Mouse (Mus musculus): ENCODE measurements around the gene Trp53inp2. TPM values are rescaled to one million over a fixed set of nuclear protein-coding genes. Genes with fewer than 3 reads are reported as not detected.
A peak's percentile ranks its signal among the peaks of the same experiment; 100 is the strongest.

Gene Trp53inp2
- polyA plus RNA-seq, 1 experiment from 2014 or later: 21.2 TPM

DNA sequence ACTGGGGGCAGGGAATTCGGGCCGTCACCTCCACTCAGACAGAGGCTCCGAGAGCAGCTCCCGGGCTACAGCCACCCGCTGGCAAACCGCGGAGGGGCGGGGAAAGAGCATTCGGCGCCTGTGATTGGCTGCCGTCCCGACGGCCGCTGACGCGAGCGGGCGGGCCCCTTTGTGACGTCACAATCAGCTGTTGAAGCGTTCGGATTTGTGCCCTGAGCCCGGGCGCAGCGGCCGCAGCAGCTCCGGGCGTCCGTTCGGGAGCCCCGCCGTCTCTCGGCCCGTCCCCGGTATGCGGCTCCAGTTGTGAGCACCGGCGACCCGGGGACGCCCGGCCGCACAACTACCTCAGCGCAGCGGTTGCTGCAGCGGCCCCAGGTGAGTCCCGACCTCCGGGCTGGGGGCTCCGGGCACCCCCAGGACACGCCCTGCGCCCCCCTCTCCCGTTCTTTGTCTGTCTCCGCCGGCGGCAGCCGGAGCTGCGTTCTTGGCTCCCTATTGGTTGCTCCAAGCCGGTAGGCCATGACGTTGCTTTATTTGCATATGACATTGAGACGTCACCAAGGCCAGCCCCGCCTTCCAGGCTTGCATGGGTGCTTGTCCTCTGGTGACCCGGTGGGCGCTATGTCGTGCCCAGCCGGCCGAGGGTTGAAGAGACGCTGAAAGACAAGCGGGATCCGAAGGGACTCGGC, 928 bp downstream of the Trp53inp2 start:
- Histone ChIP-seq H3K27me3 (replicated peaks; ENCODE audit: control insufficient read depth, insufficient read depth, low read length) (no peaks in the 10 kb centered on the region), H3K36me3 (ENCODE audit: control insufficient read depth, insufficient read depth, low read length) (no peaks in the 10 kb centered on the region), H3K27ac (ENCODE audit: low read length) (peak overlapping the region; percentile 99), H3K9me3 (ENCODE audit: control insufficient read depth, low read length) (no peaks in the 10 kb centered on the region), H3K4me3 (ENCODE audit: low read length) (peak overlapping the region; percentile 89), H3K4me2 (ENCODE audit: low read depth, low read length) (peak overlapping the region; percentile 95), H3K4me1 (ENCODE audit: control insufficient read depth, insufficient read depth, low read length) (peaks cover 15% of the 10 kb centered on the region; the same call in 1 of the 2 replicates), H3K9ac (ENCODE audit: low read depth, low read length) (peak overlapping the region; percentile 93)
- ATAC-seq: peak; percentile 94
- under 1% methylated on average over 68 of the region's 68 CpGs for WGBS

DNA sequence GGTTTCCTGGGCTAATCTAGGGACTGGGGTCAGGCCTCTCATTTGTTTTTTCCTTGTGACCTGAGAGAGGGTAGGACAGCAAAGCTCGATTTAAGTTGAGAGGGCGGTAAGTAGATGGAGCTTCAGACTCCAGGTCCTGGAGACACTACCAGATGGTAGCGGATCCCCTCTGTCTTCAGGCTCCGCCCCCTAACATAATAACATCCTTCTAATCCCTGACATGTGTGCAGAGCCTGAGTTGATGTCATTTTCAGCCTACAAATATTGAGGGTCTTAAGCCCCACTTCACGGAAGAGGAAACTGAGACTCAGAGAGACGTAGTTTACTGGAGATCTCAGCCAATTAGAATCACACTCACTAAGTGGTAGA, 1.5 kb downstream of the Trp53inp2 start:
- Histone ChIP-seq H3K9me3 (ENCODE audit: control insufficient read depth, low read length) (no peaks in the 10 kb centered on the region), H3K4me2 (ENCODE audit: low read depth, low read length) (peak overlapping the region; percentile 95), H3K27ac (ENCODE audit: low read length) (peak overlapping the region; percentile 99), H3K9ac (ENCODE audit: low read depth, low read length) (peak overlapping the region; percentile 93), H3K4me3 (ENCODE audit: low read length) (peak overlapping the region; percentile 89), H3K4me1 (ENCODE audit: control insufficient read depth, insufficient read depth, low read length) (peaks cover 15% of the 10 kb centered on the region; the same call in 1 of the 2 replicates), H3K27me3 (replicated peaks; ENCODE audit: control insufficient read depth, insufficient read depth, low read length) (no peaks in the 10 kb centered on the region), H3K36me3 (ENCODE audit: control insufficient read depth, insufficient read depth, low read length) (no peaks in the 10 kb centered on the region)
- WGBS: 23% methylated on average over 6 of the region's 6 CpGs
- peak; percentile 9; the same call in 1 of the 2 replicates for ATAC-seq

DNA sequence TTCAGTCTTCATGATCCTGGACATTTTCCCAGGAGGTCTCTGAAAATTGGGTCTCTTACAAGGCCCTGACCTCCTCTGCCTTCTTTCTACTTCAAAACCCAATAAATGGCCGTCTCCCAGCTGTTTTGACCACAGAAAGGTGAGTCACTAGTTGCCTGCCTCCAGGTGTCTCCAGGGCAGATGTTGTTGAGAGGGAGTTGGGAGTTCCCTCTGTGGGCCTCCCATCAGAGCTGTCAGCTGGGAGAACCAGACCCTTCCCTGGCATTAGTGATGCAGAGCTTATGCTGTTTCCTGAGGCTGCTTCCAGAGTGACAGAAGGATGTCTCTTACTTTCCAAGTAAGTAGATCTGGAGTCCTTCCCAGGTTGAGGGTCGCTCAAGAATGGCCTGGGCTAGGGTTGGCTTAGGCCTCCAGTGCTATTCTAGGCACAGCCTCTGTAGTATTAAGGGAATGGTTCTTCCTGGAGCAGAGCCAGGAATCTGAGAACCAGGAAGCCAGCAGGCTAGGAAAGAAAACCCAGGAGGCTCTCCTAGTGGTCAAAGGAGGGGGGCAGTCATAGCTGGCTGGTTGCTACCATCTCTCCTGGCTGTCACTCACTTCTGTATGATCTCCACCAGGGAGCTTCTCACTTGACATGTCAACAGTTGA, 2.1 kb downstream of the Trp53inp2 start:
- no peak for ATAC-seq
- WGBS: 62% methylated on average over 2 of the region's 2 CpGs
- Histone ChIP-seq H3K4me2 (ENCODE audit: low read depth, low read length) (peak overlapping the region; percentile 95; the same call in 1 of the 2 replicates), H3K27ac (ENCODE audit: low read length) (no peak overlapping the region), H3K9ac (ENCODE audit: low read depth, low read length) (no peak overlapping the region), H3K4me1 (ENCODE audit: control insufficient read depth, insufficient read depth, low read length) (peaks cover 15% of the 10 kb centered on the region; the same call in 1 of the 2 replicates), H3K4me3 (ENCODE audit: low read length) (peak overlapping the region; percentile 89; the same call in 1 of the 2 replicates), H3K27me3 (replicated peaks; ENCODE audit: control insufficient read depth, insufficient read depth, low read length) (no peaks in the 10 kb centered on the region), H3K9me3 (ENCODE audit: control insufficient read depth, low read length) (no peaks in the 10 kb centered on the region), H3K36me3 (ENCODE audit: control insufficient read depth, insufficient read depth, low read length) (no peaks in the 10 kb centered on the region)

DNA sequence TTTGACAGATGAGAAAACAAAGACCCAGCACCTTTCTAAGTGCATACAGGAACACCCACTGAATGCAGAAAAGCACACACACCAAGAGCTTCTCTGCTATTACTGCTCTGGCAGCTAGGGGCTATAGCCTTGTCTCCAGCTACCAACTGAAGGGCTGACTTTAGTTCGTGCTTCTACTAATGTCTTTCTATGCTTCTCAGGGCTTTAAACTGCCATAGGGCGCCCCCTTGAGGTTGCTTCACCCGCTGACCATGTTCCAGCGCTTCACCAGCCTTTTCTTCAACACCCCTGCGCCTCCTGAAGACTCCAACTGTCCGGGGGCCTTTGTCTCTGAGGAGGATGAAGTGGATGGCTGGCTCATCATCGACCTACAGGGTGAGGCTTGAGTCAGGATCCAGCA, 4.2 kb downstream of the Trp53inp2 start:
- H3K36me3 ChIP-seq (ENCODE audit: control insufficient read depth, insufficient read depth, low read length): peaks cover 3% of the 10 kb centered on the region; the same call in 1 of the 2 replicates
- H3K27me3 ChIP-seq (replicated peaks; ENCODE audit: control insufficient read depth, insufficient read depth, low read length): no peaks in the 10 kb centered on the region
- no peak overlapping the region for H3K9ac ChIP-seq (ENCODE audit: low read depth, low read length)
- H3K9me3 ChIP-seq (ENCODE audit: control insufficient read depth, low read length): no peaks in the 10 kb centered on the region
- no peak overlapping the region for H3K27ac ChIP-seq (ENCODE audit: low read length)
- ATAC-seq: no peak; the same call in 1 of the 2 replicates
- H3K4me2 ChIP-seq (ENCODE audit: low read depth, low read length): no peak overlapping the region
- no peak overlapping the region for H3K4me3 ChIP-seq (ENCODE audit: low read length)
- H3K4me1 ChIP-seq (ENCODE audit: control insufficient read depth, insufficient read depth, low read length): peaks cover 15% of the 10 kb centered on the region; the same call in 1 of the 2 replicates
- 29% methylated on average over 7 of the region's 7 CpGs for WGBS

DNA sequence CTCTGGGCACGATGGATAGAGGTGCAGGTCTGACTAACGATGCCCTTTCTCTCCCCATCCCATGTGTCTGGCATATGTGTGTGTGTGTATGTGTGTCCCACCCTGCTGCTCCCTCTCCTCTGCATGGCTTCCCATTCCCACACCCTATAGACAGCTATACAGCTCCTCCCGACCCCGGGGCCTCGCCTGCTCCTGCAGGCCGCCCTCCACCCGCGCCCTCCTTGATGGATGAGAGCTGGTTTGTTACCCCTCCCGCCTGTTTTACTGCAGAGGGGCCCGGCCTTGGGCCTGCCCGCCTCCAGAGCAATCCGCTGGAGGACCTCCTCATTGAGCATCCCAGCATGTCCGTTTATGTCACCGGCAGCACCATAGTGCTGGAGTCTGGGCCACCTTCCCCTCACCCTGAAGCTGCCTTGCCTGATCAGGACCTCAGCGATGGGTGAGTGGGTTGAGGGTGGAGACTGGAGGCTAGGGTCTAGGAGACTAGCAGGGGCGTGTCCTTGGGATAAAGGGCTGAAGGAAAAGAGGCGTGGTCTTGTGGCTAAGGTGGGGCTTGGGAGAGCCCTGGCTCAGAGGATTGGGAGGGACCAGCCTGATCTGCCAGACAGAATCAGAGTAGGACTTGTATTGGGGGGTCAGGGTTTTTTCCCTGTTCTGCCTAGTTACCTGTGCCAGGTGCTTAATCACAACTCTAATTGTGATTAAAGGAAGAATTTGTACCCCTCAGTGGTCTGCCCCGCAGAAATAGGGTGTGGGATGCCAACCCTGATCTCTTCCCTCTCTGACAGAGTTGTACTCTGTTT, 5.1 kb downstream of the Trp53inp2 start:
- Histone ChIP-seq H3K36me3 (ENCODE audit: control insufficient read depth, insufficient read depth, low read length) (peaks cover 3% of the 10 kb centered on the region; the same call in 1 of the 2 replicates), H3K9me3 (ENCODE audit: control insufficient read depth, low read length) (no peaks in the 10 kb centered on the region), H3K4me1 (ENCODE audit: control insufficient read depth, insufficient read depth, low read length) (peaks cover 13% of the 10 kb centered on the region; the same call in 1 of the 2 replicates), H3K27me3 (replicated peaks; ENCODE audit: control insufficient read depth, insufficient read depth, low read length) (no peaks in the 10 kb centered on the region), H3K4me2 (ENCODE audit: low read depth, low read length) (no peak overlapping the region), H3K4me3 (ENCODE audit: low read length) (no peak overlapping the region), H3K9ac (ENCODE audit: low read depth, low read length) (no peak overlapping the region), H3K27ac (ENCODE audit: low read length) (no peak overlapping the region)
- ATAC-seq: no peak
- WGBS: 49% methylated on average over 18 of the region's 18 CpGs

- Histone ChIP-seq H3K36me3 (ENCODE audit: control insufficient read depth, insufficient read depth, low read length) (peaks cover 3% of the 10 kb centered on the region; the same call in 1 of the 2 replicates), H3K27ac (ENCODE audit: low read length) (no peak overlapping the region), H3K4me2 (ENCODE audit: low read depth, low read length) (no peak overlapping the region), H3K27me3 (replicated peaks; ENCODE audit: control insufficient read depth, insufficient read depth, low read length) (no peaks in the 10 kb centered on the region), H3K9me3 (ENCODE audit: control insufficient read depth, low read length) (no peaks in the 10 kb centered on the region), H3K4me1 (ENCODE audit: control insufficient read depth, insufficient read depth, low read length) (peaks cover 10% of the 10 kb centered on the region; the same call in 1 of the 2 replicates), H3K9ac (ENCODE audit: low read depth, low read length) (no peak overlapping the region), H3K4me3 (ENCODE audit: low read length) (no peak overlapping the region)
- WGBS: 25% methylated on average over 27 of the region's 27 CpGs
- no peak for ATAC-seq
Observed at GRCm38 (mm10) chr2:155386534-155386899, 5.7 kb downstream of the Trp53inp2 start.

DNA sequence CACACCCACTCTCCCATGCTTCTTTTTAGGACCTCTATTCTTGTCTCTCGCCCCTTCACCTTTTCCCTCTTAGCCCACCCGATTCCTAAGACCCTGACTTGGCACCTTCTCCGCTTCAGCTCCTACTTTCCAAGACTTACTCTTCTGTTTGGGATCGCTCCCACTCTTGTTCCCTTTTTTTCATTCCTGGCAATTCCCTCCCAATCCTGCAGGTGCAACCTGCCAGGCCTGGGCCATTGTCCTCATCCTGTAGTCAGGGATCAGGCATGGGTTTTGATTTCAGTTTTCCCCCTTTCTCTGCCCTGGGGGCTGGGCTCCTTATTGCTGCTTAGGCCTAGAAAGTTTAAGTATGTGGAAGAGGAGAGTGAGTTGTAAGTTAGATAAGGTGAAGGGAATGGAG, 6.2 kb downstream of the Trp53inp2 start:
- H3K4me1 ChIP-seq (ENCODE audit: control insufficient read depth, insufficient read depth, low read length): peaks cover 10% of the 10 kb centered on the region; the same call in 1 of the 2 replicates
- no peak overlapping the region for H3K9ac ChIP-seq (ENCODE audit: low read depth, low read length)
- no peak overlapping the region for H3K4me2 ChIP-seq (ENCODE audit: low read depth, low read length)
- WGBS: 70% methylated on average over 4 of the region's 4 CpGs
- no peak for ATAC-seq
- no peaks in the 10 kb centered on the region for H3K9me3 ChIP-seq (ENCODE audit: control insufficient read depth, low read length)
- no peak overlapping the region for H3K4me3 ChIP-seq (ENCODE audit: low read length)
- H3K27ac ChIP-seq (ENCODE audit: low read length): no peak overlapping the region
- H3K27me3 ChIP-seq (replicated peaks; ENCODE audit: control insufficient read depth, insufficient read depth, low read length): no peaks in the 10 kb centered on the region
- H3K36me3 ChIP-seq (ENCODE audit: control insufficient read depth, insufficient read depth, low read length): peaks cover 3% of the 10 kb centered on the region; the same call in 1 of the 2 replicates

DNA sequence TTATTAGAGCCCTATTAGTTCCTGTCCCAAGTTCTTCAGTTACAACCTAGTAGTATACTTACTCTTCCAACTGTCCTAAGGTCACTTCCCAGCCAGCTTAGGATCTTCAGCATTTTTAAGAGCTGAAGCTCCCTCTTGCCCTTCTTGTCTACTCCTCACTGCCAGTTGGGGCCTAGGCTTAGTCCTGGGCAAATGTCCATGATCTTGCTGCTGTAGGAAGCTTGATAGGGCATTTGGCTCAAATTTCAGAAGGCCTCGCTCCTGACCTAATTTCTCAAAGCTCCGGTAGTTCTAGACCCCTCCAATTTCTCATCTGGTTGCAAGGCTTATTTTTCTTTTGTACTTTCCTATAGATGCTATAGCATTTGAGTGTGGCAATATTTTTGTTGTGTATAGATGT, 7.7 kb downstream of the Trp53inp2 start:
- 94% methylated on average over 2 of the region's 2 CpGs for WGBS
- no peaks in the 10 kb centered on the region for H3K27me3 ChIP-seq (replicated peaks; ENCODE audit: control insufficient read depth, insufficient read depth, low read length)
- H3K4me3 ChIP-seq (ENCODE audit: low read length): no peak overlapping the region
- peaks cover 3% of the 10 kb centered on the region; the same call in 1 of the 2 replicates for H3K36me3 ChIP-seq (ENCODE audit: control insufficient read depth, insufficient read depth, low read length)
- no peak overlapping the region for H3K27ac ChIP-seq (ENCODE audit: low read length)
- ATAC-seq: no peak
- no peak overlapping the region for H3K9ac ChIP-seq (ENCODE audit: low read depth, low read length)
- no peak overlapping the region for H3K4me2 ChIP-seq (ENCODE audit: low read depth, low read length)
- H3K9me3 ChIP-seq (ENCODE audit: control insufficient read depth, low read length): no peaks in the 10 kb centered on the region
- peaks cover 4% of the 10 kb centered on the region; the same call in 1 of the 2 replicates for H3K4me1 ChIP-seq (ENCODE audit: control insufficient read depth, insufficient read depth, low read length)

GRCm38 (mm10) chr2:155394586-155394985, 13.7 kb downstream of the Trp53inp2 start:
- Histone ChIP-seq H3K4me1 (ENCODE audit: control insufficient read depth, insufficient read depth, low read length) (no peaks in the 10 kb centered on the region), H3K4me3 (ENCODE audit: low read length) (no peak overlapping the region), H3K9ac (ENCODE audit: low read depth, low read length) (no peak overlapping the region), H3K9me3 (ENCODE audit: control insufficient read depth, low read length) (no peaks in the 10 kb centered on the region), H3K4me2 (ENCODE audit: low read depth, low read length) (no peak overlapping the region), H3K36me3 (ENCODE audit: control insufficient read depth, insufficient read depth, low read length) (peaks cover under 1% of the 10 kb centered on the region; the same call in 1 of the 2 replicates), H3K27me3 (replicated peaks; ENCODE audit: control insufficient read depth, insufficient read depth, low read length) (no peaks in the 10 kb centered on the region), H3K27ac (ENCODE audit: low read length) (no peak overlapping the region)
- ATAC-seq: no peak
- WGBS: 78% methylated on average over 5 of the region's 5 CpGs

Measured in intestine, embryonic 16.5 days (tissue).